Mouse (Mus musculus) lung, embryonic 14.5 days (tissue): ENCODE results near the gene Angptl8. TPM values are rescaled to one million over a fixed set of nuclear protein-coding genes. Genes with fewer than 3 reads are reported as not detected.
A peak's percentile ranks its signal among the peaks of the same experiment; 100 is the strongest.

Experiments used
- ATAC-seq: fragments of 200-750 bp; cut with Nextera tagmentation; 2 replicates; pipeline ENCODE4 v1.8.0; 2017; ENCODE audit warnings: mild to moderate bottlenecking, moderate TSS enrichment, moderate library complexity; ENCODE audit not compliant: insufficient read depth
- DNase-seq: peaks from one replicate; pipeline ENCODE4 v3.0.0-alpha.2; 2015
- H3K27ac ChIP-seq: fragments of 300-500 bp; sonication (generic); 2 replicates; pipeline ENCODE4 v1.5.1; 2014; ENCODE audit warnings: low read depth, mild to moderate bottlenecking, moderate library complexity
- H3K27me3 ChIP-seq: fragments of 300-500 bp; sonication (generic); 2 replicates; pipeline ENCODE4 v1.6.1; 2014; ENCODE audit warnings: low read length, control low read depth; ENCODE audit not compliant: insufficient read depth
- H3K36me3 ChIP-seq: fragments of 300-500 bp; sonication (generic); 2 replicates; pipeline ENCODE4 v1.6.1; 2014; ENCODE audit warnings: control low read depth; ENCODE audit not compliant: insufficient read depth
- H3K4me1 ChIP-seq: fragments of 300-500 bp; sonication (generic); 2 replicates; pipeline ENCODE4 v1.6.1; 2014; ENCODE audit warnings: antibody characterized with exemption, control low read depth; ENCODE audit not compliant: insufficient read depth
- H3K4me2 ChIP-seq: fragments of 300-500 bp; sonication (generic); 2 replicates; pipeline ENCODE4 v1.6.1; 2014; ENCODE audit warnings: mild to moderate bottlenecking
- H3K4me3 ChIP-seq: fragments of 300-500 bp; sonication (generic); 2 replicates; pipeline ENCODE4 v1.5.1; 2014; ENCODE audit warnings: low read depth, low read length
- H3K9ac ChIP-seq: fragments of 300-500 bp; sonication (generic); 2 replicates; pipeline ENCODE4 v1.6.1; 2014
- H3K9me3 ChIP-seq: fragments of 300-500 bp; sonication (generic); 2 replicates; pipeline ENCODE4 v1.6.1; 2016; ENCODE audit warnings: low read depth, low read length, control low read depth
- CTCF ChIP-seq: IDR thresholded peaks from 2 replicates; pipeline ENCODE4 v1.5.1; 2016; ENCODE audit warnings: antibody characterized with exemption, low read depth
- WGBS: fragments of 180-500 bp; shearing (Covaris S2); extraction: QIAGEN DNeasy Blood & Tissue Kit; methylation state at CpG from one replicate; pipeline ENCODE4 v1.1.7; 2014; 5-methylcytosine and 5-hydroxymethylcytosine counted together
- polyA plus RNA-seq: library from polyadenylated mRNA; unstranded; fragments of >200 nt; fragmentation: Nextera tagmentation; extraction: Ambion mirVana; gene quantifications from 2 replicates; pipeline ENCODE4 v1.2.1, GENCODE M21; 2014

Gene Angptl8
- polyA plus RNA-seq, 1 experiment from 2014 or later = 1.3 TPM

DNA sequence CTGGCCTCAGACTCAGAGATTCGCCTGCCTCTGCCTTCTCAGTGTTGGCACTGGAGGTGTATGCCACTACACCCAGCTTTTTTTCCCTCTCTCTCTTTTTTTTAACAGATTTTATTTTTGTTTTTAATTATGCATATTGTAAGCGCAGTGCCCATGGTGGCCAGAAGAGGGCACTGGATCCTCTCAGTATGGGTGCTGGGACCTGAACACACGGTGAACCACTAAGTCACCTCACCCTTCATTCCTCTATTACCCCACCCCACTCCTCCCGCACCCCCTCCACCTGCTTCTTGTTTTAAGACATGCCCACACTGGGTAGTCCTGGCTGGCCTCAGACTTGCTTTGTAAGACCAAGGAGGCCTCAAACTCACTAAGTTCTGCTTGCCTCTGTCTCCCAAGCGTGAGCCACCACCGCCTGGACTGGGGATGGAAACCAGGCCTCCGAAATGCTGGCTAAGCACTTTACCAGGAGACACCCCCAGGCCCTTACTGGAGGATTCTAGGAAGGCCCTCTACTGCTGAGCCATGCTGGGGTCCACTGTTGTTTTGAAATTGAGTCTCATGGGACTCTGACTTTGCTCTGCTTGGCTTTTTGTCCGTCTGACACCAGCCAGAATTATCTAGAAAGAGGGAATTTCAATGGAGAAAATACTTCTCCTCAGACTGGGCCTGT is 4.9 kb downstream of the Angptl8 start:
- no peak overlapping the region for H3K4me2 ChIP-seq
- peaks cover 9% of the 10 kb centered on the region; the same call in 1 of the 2 replicates for H3K4me1 ChIP-seq
- H3K9ac ChIP-seq = no peak overlapping the region
- H3K4me3 ChIP-seq = no peak overlapping the region
- ATAC-seq = no peak
- H3K36me3 ChIP-seq = peaks cover 89% of the 10 kb centered on the region
- no peaks in the 10 kb centered on the region for H3K27me3 ChIP-seq
- DNase-seq = peak; percentile 79
- no peak overlapping the region for H3K27ac ChIP-seq
- 57% methylated on average over 8 of the region's 8 CpGs for WGBS
- TF ChIP-seq CTCF = peak; percentile 80
- H3K9me3 ChIP-seq = no peaks in the 10 kb centered on the region

DNA sequence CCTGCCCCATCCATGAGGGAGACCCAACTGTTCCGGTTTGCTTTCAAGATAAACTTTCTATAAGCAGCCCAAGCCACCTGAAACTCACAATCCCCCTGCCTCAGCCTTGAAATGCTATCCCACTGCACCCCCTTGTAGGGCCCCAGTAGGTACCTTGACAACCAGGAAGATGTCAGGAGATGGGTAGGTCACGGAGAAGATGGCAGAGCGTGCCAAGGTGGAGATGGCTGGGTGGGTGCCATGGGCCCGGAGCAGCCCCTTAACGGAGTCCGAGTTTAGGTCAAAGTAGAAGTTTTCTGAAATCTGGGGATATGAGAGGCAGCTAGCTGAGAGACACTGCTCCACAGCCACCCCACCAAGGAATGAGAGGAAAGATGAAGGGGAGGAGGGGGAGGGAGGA is 6.0 kb downstream of the Angptl8 start:
- Histone ChIP-seq H3K4me1 (peaks cover 9% of the 10 kb centered on the region; the same call in 1 of the 2 replicates), H3K27ac (no peak overlapping the region), H3K9ac (no peak overlapping the region), H3K4me2 (no peak overlapping the region), H3K9me3 (no peaks in the 10 kb centered on the region), H3K27me3 (no peaks in the 10 kb centered on the region), H3K36me3 (peaks cover 88% of the 10 kb centered on the region), H3K4me3 (no peak overlapping the region)
- WGBS = 92% methylated on average over 6 of the region's 6 CpGs
- DNase-seq (no peak), ATAC-seq (no peak)
- TF ChIP-seq CTCF = no peak

DNA sequence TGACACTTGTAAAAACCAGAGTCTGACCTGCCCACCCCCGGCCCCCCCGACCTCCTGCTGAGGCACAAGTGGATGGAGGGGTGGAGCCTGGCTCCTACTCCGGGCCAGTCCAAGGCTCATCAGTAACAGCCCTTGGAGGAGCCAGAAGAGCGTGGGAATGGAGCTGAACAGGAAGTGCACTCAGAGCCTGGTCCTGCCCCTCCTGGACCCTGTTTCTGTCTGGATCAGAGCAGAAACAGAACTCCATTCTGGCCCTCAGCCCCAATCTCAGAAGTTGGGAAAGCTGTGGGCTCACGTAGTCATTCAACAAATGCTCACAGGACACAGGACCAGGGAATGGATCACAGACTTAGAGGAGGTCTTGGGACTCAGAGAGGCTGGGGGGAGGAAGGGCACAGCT is 7.1 kb downstream of the Angptl8 start:
- Histone ChIP-seq H3K27ac (peak overlapping the region; percentile 80; the same call in 1 of the 2 replicates), H3K4me3 (no peak overlapping the region), H3K36me3 (peaks cover 78% of the 10 kb centered on the region), H3K4me1 (peaks cover 14% of the 10 kb centered on the region), H3K4me2 (0 out of 2 replicates have a peak overlapping the region, but pooled peaks have one; percentile 20), H3K27me3 (no peaks in the 10 kb centered on the region), H3K9ac (peak overlapping the region; percentile 38), H3K9me3 (no peaks in the 10 kb centered on the region)
- no peak for TF ChIP-seq CTCF
- DNase-seq = peak; percentile 74
- peak; percentile 35; the same call in 1 of the 2 replicates for ATAC-seq
- WGBS = 35% methylated on average over 5 of the region's 5 CpGs

DNA sequence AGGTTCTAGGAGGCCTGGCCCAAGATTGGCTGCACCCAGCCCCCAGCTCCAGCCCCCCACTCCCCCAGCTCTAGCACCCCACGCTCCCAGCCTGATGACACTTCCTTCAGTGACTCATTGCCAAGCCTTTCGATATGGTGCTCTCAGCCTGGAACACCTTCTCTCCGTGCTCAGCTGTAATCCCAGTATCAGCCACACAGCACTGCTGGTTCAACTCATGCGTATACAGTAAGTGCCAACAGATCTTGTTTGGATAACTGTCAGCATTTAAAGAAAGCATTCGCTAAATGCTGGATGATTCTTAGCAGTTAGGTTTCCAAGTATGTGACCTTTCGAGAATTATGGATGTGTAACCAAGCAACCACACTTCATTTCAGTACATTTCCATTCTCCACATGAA is 7.8 kb downstream of the Angptl8 start:
- H3K9me3 ChIP-seq = no peaks in the 10 kb centered on the region
- peaks cover 71% of the 10 kb centered on the region for H3K36me3 ChIP-seq
- ATAC-seq = no peak
- 31% methylated on average over 6 of the region's 6 CpGs for whole genome bisulfite sequencing
- no peak overlapping the region for H3K9ac ChIP-seq
- peak; percentile 78 for DNase-seq
- no peaks in the 10 kb centered on the region for H3K27me3 ChIP-seq
- H3K4me1 ChIP-seq = peaks cover 17% of the 10 kb centered on the region
- H3K27ac ChIP-seq = peak overlapping the region; percentile 80; the same call in 1 of the 2 replicates
- no peak overlapping the region for H3K4me3 ChIP-seq
- H3K4me2 ChIP-seq = 0 out of 2 replicates have a peak overlapping the region, but pooled peaks have one; percentile 20
- TF ChIP-seq CTCF = peak; percentile 44

DNA sequence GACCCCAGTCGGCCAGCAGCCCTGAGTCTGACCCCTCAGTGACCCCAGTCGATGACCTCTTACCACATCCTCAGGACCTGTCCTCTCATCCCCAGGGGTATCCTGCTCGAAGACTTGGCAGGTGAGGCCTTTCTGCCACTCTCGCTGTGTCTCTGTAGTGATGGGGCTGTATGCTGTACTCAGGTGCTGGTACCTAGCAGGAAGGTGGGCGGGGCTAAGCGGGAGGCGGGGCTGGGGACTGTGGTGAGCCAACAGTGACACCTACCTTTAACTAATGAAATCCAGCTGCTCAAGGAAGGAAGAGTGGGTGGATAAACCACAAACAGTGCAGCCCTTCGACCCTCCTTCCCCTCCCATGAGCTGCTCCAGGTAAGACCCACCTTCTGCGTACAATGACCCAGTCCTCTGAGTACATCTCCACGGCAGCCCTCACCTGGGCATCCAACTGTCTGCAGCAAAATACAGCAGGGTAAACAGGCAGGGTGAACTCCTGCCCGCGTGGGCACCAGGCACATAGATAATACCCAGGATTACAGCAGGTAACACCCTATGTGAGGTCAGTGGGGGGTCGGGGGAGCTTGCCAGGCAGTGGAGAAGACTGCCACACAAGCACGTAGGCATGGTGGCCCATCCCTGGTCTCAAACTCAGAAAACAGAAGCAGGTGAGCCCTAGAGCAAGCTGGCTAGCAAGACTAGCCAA is 10.2 kb downstream of the Angptl8 start:
- no peak for TF ChIP-seq CTCF
- peaks cover 50% of the 10 kb centered on the region for H3K36me3 ChIP-seq
- no peaks in the 10 kb centered on the region for H3K9me3 ChIP-seq
- no peak overlapping the region for H3K4me2 ChIP-seq
- ATAC-seq (no peak), DNase-seq (peak; percentile 31)
- no peaks in the 10 kb centered on the region for H3K27me3 ChIP-seq
- no peak overlapping the region for H3K4me3 ChIP-seq
- H3K9ac ChIP-seq = no peak overlapping the region
- H3K27ac ChIP-seq = no peak overlapping the region; the same call in 1 of the 2 replicates
- 39% methylated on average over 14 of the region's 14 CpGs for WGBS
- peaks cover 17% of the 10 kb centered on the region for H3K4me1 ChIP-seq

DNA sequence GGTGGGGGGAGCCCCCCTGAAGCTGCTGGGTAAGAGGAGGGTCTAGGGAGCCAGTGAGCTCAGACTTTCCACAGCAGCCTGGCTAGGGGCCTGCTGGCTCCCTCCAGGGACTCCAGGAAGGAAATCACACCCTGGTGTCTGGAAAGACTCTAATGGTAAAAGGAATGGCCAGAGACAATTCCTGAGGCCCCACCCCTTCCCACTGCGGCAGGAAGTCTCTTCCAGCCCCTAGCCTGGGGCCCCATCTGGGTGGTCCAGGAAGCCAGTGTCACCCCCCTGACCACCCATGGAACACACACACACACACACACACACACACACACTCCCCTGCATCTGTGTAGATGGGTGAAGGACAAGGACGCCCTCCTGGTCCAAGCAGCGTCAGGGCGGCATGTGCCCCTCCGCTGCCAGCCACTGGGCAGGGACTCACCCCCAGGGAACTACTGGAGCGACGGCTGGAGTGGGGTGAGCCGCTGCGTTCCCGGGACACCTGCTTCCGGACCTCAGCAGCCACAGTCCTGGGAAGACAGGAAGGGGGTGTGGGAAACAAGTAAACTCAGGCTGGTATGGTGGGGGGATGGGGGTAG is 11.5 kb downstream of the Angptl8 start:
- Histone ChIP-seq H3K4me3 (peak overlapping the region; percentile 31), H3K9ac (peak overlapping the region; percentile 51), H3K9me3 (no peaks in the 10 kb centered on the region), H3K4me2 (peak overlapping the region; percentile 63), H3K4me1 (peaks cover 25% of the 10 kb centered on the region), H3K27ac (peak overlapping the region; percentile 94), H3K27me3 (no peaks in the 10 kb centered on the region), H3K36me3 (peaks cover 39% of the 10 kb centered on the region)
- ATAC-seq (peak; percentile 83), DNase-seq (peak; percentile 92)
- no peak for TF ChIP-seq CTCF
- WGBS = 8% methylated on average over 11 of the region's 11 CpGs

DNA sequence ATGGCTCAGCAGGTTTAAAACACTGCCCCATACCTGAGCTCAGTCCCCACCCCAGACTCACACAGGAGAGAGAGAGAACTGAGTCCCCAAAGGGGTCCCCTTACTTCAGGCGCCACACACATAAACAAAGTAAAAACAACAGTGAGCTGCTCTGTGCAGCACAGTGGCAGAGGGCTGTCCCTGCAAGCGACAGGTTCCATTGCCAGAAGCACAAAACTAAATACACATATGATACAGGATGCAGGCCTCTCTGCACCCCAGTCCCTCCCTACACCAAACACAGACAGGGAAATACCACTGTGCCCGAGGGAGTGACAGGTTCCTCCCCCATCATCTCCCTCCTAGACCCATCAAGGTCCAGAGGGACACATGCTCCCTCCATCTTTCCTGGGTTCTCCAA is 12.1 kb downstream of the Angptl8 start:
- Histone ChIP-seq H3K27me3 (no peaks in the 10 kb centered on the region), H3K4me2 (peak overlapping the region; percentile 63), H3K27ac (peak overlapping the region; percentile 94), H3K36me3 (peaks cover 33% of the 10 kb centered on the region), H3K9ac (peak overlapping the region; percentile 51; the same call in 1 of the 2 replicates), H3K4me1 (peaks cover 28% of the 10 kb centered on the region), H3K9me3 (no peaks in the 10 kb centered on the region), H3K4me3 (peak overlapping the region; percentile 31)
- peak; percentile 51 for DNase-seq
- ATAC-seq = no peak
- WGBS = 16% methylated on average over 3 of the region's 3 CpGs
- TF ChIP-seq CTCF = 0 out of 2 replicates have a peak, but pooled peaks have one; percentile 7
